Mouse (Mus musculus): Measurements from ENCODE around the gene Hip1. TPM values are rescaled to one million over a fixed set of nuclear protein-coding genes. Genes with fewer than 3 reads are reported as not detected.

The Hip1 gene
- polyA plus RNA-seq, 1 experiment from 2014 or later = 5.9 TPM

GRCm38 (mm10) chr5:135557051-135557450 is 12.1 kb upstream of the Hip1 start:
- WGBS = 40% methylated on average over 4 of the region's 4 CpGs
- H3K4me3 ChIP-seq (ENCODE audit: low read depth, low read length) = no peak overlapping the region
- no peaks in the 10 kb centered on the region for H3K9me3 ChIP-seq (ENCODE audit: control insufficient read depth)
- no peak for TF ChIP-seq CTCF (IDR thresholded peaks at IDR 0.05; ENCODE audit: low read depth)
- H3K9ac ChIP-seq (ENCODE audit: low read depth, low read length) = no peak overlapping the region
- no peak for ATAC-seq
- no peaks in the 10 kb centered on the region for H3K27me3 ChIP-seq (replicated peaks; ENCODE audit: control insufficient read depth, insufficient read depth, low read length)
- no peaks in the 10 kb centered on the region for H3K36me3 ChIP-seq (ENCODE audit: control insufficient read depth, insufficient read depth)
- no peak overlapping the region for H3K4me2 ChIP-seq (replicated peaks; ENCODE audit: low read depth)
- no peak overlapping the region for H3K27ac ChIP-seq (ENCODE audit: low read depth, low read length)
- no peaks in the 10 kb centered on the region for H3K4me1 ChIP-seq (replicated peaks; ENCODE audit: control insufficient read depth, insufficient read depth, low read length)

- TF ChIP-seq CTCF (IDR thresholded peaks at IDR 0.05; ENCODE audit: low read depth) = no peak
- 69% methylated on average over 3 of the region's 4 CpGs for WGBS
- Histone ChIP-seq H3K9me3 (ENCODE audit: control insufficient read depth) (no peaks in the 10 kb centered on the region), H3K4me2 (replicated peaks; ENCODE audit: low read depth) (no peak overlapping the region), H3K27me3 (replicated peaks; ENCODE audit: control insufficient read depth, insufficient read depth, low read length) (no peaks in the 10 kb centered on the region), H3K4me3 (ENCODE audit: low read depth, low read length) (no peak overlapping the region), H3K4me1 (replicated peaks; ENCODE audit: control insufficient read depth, insufficient read depth, low read length) (no peaks in the 10 kb centered on the region), H3K36me3 (ENCODE audit: control insufficient read depth, insufficient read depth) (no peaks in the 10 kb centered on the region), H3K9ac (ENCODE audit: low read depth, low read length) (no peak overlapping the region), H3K27ac (ENCODE audit: low read depth, low read length) (no peak overlapping the region)
- ATAC-seq = no peak
These were observed 11.3 kb upstream of the Hip1 start for GRCm38 (mm10) chr5:135556259-135556658.

GRCm38 (mm10) chr5:135551591-135551990 is 6.7 kb upstream of the Hip1 start:
- Histone ChIP-seq H3K4me2 (replicated peaks; ENCODE audit: low read depth) (no peak overlapping the region), H3K9me3 (ENCODE audit: control insufficient read depth) (no peaks in the 10 kb centered on the region), H3K4me1 (replicated peaks; ENCODE audit: control insufficient read depth, insufficient read depth, low read length) (no peaks in the 10 kb centered on the region), H3K36me3 (ENCODE audit: control insufficient read depth, insufficient read depth) (no peaks in the 10 kb centered on the region), H3K4me3 (ENCODE audit: low read depth, low read length) (no peak overlapping the region), H3K27ac (ENCODE audit: low read depth, low read length) (no peak overlapping the region), H3K27me3 (replicated peaks; ENCODE audit: control insufficient read depth, insufficient read depth, low read length) (no peaks in the 10 kb centered on the region), H3K9ac (ENCODE audit: low read depth, low read length) (no peak overlapping the region)
- ATAC-seq = no peak
- WGBS = 68% methylated on average over 3 of the region's 3 CpGs
- no peak for TF ChIP-seq CTCF (IDR thresholded peaks at IDR 0.05; ENCODE audit: low read depth)

- no peak overlapping the region for H3K27ac ChIP-seq (ENCODE audit: low read depth, low read length)
- 35% methylated on average over 3 of the region's 3 CpGs for WGBS
- H3K4me3 ChIP-seq (ENCODE audit: low read depth, low read length) = no peak overlapping the region
- H3K27me3 ChIP-seq (replicated peaks; ENCODE audit: control insufficient read depth, insufficient read depth, low read length) = no peaks in the 10 kb centered on the region
- no peaks in the 10 kb centered on the region for H3K36me3 ChIP-seq (ENCODE audit: control insufficient read depth, insufficient read depth)
- ATAC-seq = no peak
- no peaks in the 10 kb centered on the region for H3K9me3 ChIP-seq (ENCODE audit: control insufficient read depth)
- no peak overlapping the region for H3K9ac ChIP-seq (ENCODE audit: low read depth, low read length)
- peak; percentile 77 for TF ChIP-seq CTCF (IDR thresholded peaks at IDR 0.05; ENCODE audit: low read depth)
- no peak overlapping the region for H3K4me2 ChIP-seq (replicated peaks; ENCODE audit: low read depth)
- no peaks in the 10 kb centered on the region; the same call in 1 of the 2 replicates for H3K4me1 ChIP-seq (replicated peaks; ENCODE audit: control insufficient read depth, insufficient read depth, low read length)
These were observed 6.0 kb upstream of the Hip1 start for GRCm38 (mm10) chr5:135550910-135551309.

DNA sequence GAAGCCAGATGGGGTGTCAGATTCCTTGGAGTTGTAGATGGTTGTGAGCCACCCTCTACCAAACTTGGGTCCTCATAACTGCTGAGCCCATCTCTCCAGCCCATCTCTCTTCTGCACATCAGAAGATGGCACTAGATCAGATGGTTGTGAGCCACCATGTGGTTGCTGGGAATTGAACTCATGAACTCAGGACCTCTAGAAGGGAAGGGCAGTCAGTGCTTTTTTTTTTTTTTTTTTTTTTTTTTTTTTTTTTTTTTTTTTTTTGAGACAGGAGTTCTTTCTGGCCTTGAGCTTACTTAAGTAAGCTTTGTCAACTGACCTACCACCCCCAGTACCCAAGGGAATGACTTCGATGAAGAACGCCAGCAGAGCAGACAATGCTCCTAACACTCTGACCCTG is 3.1 kb upstream of the Hip1 start:
- H3K9ac ChIP-seq (ENCODE audit: low read depth, low read length) = no peak overlapping the region
- H3K27me3 ChIP-seq (replicated peaks; ENCODE audit: control insufficient read depth, insufficient read depth, low read length) = peaks cover 9% of the 10 kb centered on the region
- no peak overlapping the region for H3K4me2 ChIP-seq (replicated peaks; ENCODE audit: low read depth)
- H3K9me3 ChIP-seq (ENCODE audit: control insufficient read depth) = no peaks in the 10 kb centered on the region
- no peak for TF ChIP-seq CTCF (IDR thresholded peaks at IDR 0.05; ENCODE audit: low read depth)
- ATAC-seq = no peak
- H3K4me3 ChIP-seq (ENCODE audit: low read depth, low read length) = no peak overlapping the region
- no peaks in the 10 kb centered on the region; the same call in 1 of the 2 replicates for H3K4me1 ChIP-seq (replicated peaks; ENCODE audit: control insufficient read depth, insufficient read depth, low read length)
- WGBS = 48% methylated on average over 2 of the region's 2 CpGs
- no peak overlapping the region for H3K27ac ChIP-seq (ENCODE audit: low read depth, low read length)
- H3K36me3 ChIP-seq (ENCODE audit: control insufficient read depth, insufficient read depth) = no peaks in the 10 kb centered on the region

DNA sequence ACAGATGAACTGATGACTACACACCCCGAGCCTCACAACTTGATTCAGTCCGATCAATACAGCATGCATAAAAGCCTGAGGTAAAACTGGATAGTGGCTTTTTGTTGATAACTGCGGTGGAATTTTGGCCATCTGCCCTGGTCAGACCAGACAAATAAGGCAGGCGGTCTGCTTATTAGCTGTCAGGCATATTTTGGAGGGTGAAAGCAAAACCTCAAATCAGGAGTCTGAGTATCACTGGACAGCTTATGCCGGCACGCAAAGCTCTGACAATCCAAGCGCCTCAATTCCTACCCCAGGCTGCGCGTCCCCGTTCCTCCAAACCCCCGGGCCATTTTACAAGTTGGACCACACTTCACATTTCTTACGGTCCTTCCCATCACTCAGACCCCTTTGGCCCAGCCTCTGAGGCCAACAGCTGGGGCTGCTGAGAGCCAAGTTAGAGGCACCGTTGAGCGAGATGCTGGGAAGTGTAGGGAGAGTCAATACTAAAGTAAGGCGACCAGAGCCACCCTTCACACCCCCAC is 825 bp downstream of the Hip1 start:
- no peak overlapping the region for H3K27ac ChIP-seq (ENCODE audit: low read depth, low read length)
- H3K27me3 ChIP-seq (replicated peaks; ENCODE audit: control insufficient read depth, insufficient read depth, low read length) = peaks cover 9% of the 10 kb centered on the region
- H3K4me2 ChIP-seq (replicated peaks; ENCODE audit: low read depth) = peak overlapping the region; percentile 80
- H3K36me3 ChIP-seq (ENCODE audit: control insufficient read depth, insufficient read depth) = no peaks in the 10 kb centered on the region
- H3K9ac ChIP-seq (ENCODE audit: low read depth, low read length) = 0 out of 2 replicates have a peak overlapping the region, but pooled peaks have one; percentile 45
- no peaks in the 10 kb centered on the region for H3K9me3 ChIP-seq (ENCODE audit: control insufficient read depth)
- 8% methylated on average over 15 of the region's 15 CpGs for WGBS
- TF ChIP-seq CTCF (IDR thresholded peaks at IDR 0.05; ENCODE audit: low read depth) = no peak
- no peak for ATAC-seq
- H3K4me1 ChIP-seq (replicated peaks; ENCODE audit: control insufficient read depth, insufficient read depth, low read length) = no peaks in the 10 kb centered on the region; the same call in 1 of the 2 replicates
- H3K4me3 ChIP-seq (ENCODE audit: low read depth, low read length) = peak overlapping the region; percentile 70

GRCm38 (mm10) chr5:135537794-135538214 is 7.1 kb downstream of the Hip1 start:
- WGBS = 79% methylated on average over 10 of the region's 10 CpGs
- ATAC-seq = no peak; the same call in 1 of the 2 replicates

More at GRCm38 (mm10) chr5:135537794-135538214, 7.1 kb downstream of the Hip1 start:
- no peak for TF ChIP-seq CTCF (IDR thresholded peaks at IDR 0.05; ENCODE audit: low read depth)
- Histone ChIP-seq H3K9ac (ENCODE audit: low read depth, low read length) (no peak overlapping the region), H3K27ac (ENCODE audit: low read depth, low read length) (no peak overlapping the region), H3K27me3 (replicated peaks; ENCODE audit: control insufficient read depth, insufficient read depth, low read length) (no peaks in the 10 kb centered on the region), H3K4me1 (replicated peaks; ENCODE audit: control insufficient read depth, insufficient read depth, low read length) (no peaks in the 10 kb centered on the region), H3K36me3 (ENCODE audit: control insufficient read depth, insufficient read depth) (no peaks in the 10 kb centered on the region), H3K4me3 (ENCODE audit: low read depth, low read length) (no peak overlapping the region), H3K9me3 (ENCODE audit: control insufficient read depth) (no peaks in the 10 kb centered on the region), H3K4me2 (replicated peaks; ENCODE audit: low read depth) (no peak overlapping the region)

Measured in intestine, postnatal 0 days (tissue).